Mouse (Mus musculus): ENCODE measurements around the gene Cntnap5b. TPM values are rescaled to one million over a fixed set of nuclear protein-coding genes. Genes with fewer than 3 reads are reported as not detected.
"Not testable (repeated sequence)": the region's sequence is repeated elsewhere in the genome, so short reads cannot be mapped to it uniquely, and the experiment has no call there.

Cntnap5b gene
- polyA plus RNA-seq (2016; fragmentation: Nextera tagmentation; extraction: Ambion mirVana), result 0.12 TPM in 1 of 2 replicates, not detected in the other

DNA sequence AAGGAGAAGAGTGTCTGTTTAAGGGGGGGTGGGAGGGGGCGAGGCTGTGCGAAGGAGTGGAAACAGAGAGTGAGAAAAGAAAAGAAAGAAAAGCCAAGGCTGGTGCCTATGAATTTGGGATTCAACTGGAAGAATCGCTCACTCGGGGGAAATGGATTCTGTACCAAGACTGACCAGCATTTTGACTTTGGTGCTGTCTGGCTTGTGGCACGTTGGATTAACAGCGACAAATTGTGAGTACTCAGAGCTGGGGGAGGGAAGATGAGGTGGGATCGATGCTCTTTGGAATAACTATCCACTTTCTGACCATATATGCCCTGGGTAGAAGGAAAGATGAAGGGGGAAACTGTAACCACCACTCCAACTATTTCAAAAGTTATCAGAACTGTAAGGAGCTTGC is at the start of gene Cntnap5b:
TSS of gene Cntnap5b (plus strand) at position 152 of the 400 bp plus-strand sequence.
- WGBS, result 31% methylated on average over 7 of the region's 7 CpGs
- no peak within 1 kb of the TSS for H3K27ac ChIP-seq (replicated peaks)
- no peak for DNase-seq (ENCODE audit: low spot score)
- no peaks in the 10 kb centered on the region for H3K36me3 ChIP-seq (replicated peaks)
- H3K4me1 ChIP-seq, result peaks cover 4% of the 10 kb centered on the region; the same call in 1 of the 2 replicates
- H3K27me3 ChIP-seq (replicated peaks; ENCODE audit: low read depth, poor library complexity, severe bottlenecking), result no peaks in the 10 kb centered on the region
- H3K4me3 ChIP-seq, result peak within 1 kb of the TSS; percentile 36; the same call in 1 of the 2 replicates
- no peaks in the 10 kb centered on the region for H3K9me3 ChIP-seq

DNA sequence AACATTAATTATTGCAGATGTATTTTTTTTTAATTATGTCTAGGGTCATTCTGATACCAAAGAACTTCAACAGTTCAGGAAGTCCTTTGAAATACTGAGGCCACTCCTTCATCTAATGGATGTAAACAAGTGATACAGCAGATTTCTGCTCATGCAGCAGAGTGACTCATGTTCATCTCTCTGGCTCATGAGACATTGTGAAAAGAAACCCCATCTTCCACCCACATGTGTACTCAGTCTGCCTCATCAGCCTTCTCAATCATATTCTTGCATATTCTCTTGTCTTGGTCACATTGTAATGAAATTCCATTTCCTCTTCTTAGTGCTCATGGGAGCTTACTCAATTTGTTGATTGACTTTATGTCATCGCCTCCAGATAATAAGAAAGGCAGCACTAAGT is 12.6 kb upstream of the Cntnap5b start:
- Histone ChIP-seq H3K36me3 (replicated peaks) (no peaks in the 10 kb centered on the region), H3K4me1 (no peaks in the 10 kb centered on the region), H3K4me3 (no peak overlapping the region), H3K27me3 (replicated peaks; ENCODE audit: low read depth, poor library complexity, severe bottlenecking) (no peaks in the 10 kb centered on the region), H3K9me3 (no peaks in the 10 kb centered on the region), H3K27ac (replicated peaks) (no peak overlapping the region)
- 87% methylated on average over 1 of the region's 1 CpGs for WGBS
- no peak for DNase-seq (ENCODE audit: low spot score)

GRCm38 (mm10) chr1:99772183-99772582 is 382 bp upstream of the Cntnap5b start:
- Histone ChIP-seq H3K9me3 (no peaks in the 10 kb centered on the region), H3K36me3 (replicated peaks) (no peaks in the 10 kb centered on the region), H3K4me3 (peak overlapping the region; percentile 36; the same call in 1 of the 2 replicates), H3K4me1 (peaks cover 4% of the 10 kb centered on the region; the same call in 1 of the 2 replicates), H3K27ac (replicated peaks) (no peak overlapping the region), H3K27me3 (replicated peaks; ENCODE audit: low read depth, poor library complexity, severe bottlenecking) (no peaks in the 10 kb centered on the region)
- 1% methylated on average over 19 of the region's 19 CpGs for WGBS
- peak; percentile 90 for DNase-seq (ENCODE audit: low spot score)

DNA sequence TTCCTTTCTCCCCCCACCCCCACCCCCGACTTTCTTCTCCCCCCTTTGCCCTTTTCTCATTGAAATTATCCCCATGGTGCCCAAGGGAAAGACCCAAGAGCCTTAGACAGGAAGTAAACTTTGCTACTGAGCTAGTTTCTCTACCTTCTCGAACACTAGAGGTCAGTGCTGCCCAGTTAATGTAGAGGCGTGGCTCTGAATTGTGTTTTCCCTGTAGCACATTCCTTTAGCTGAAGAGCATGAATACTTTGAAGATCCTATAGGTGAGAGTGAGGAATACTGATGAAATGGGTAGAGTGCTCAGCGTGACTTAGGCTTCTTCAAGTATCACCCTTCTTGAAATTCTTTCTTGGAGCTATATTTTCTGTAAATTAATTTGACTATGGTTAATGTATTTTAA is 1.6 kb downstream of the Cntnap5b start:
- no peaks in the 10 kb centered on the region for H3K9me3 ChIP-seq
- peaks cover 4% of the 10 kb centered on the region; the same call in 1 of the 2 replicates for H3K4me1 ChIP-seq
- no peak overlapping the region for H3K27ac ChIP-seq (replicated peaks)
- H3K27me3 ChIP-seq (replicated peaks; ENCODE audit: low read depth, poor library complexity, severe bottlenecking), result no peaks in the 10 kb centered on the region
- DNase-seq (ENCODE audit: low spot score), result peak; percentile 35
- WGBS, result 6% methylated on average over 4 of the region's 4 CpGs
- H3K36me3 ChIP-seq (replicated peaks), result no peaks in the 10 kb centered on the region
- H3K4me3 ChIP-seq, result no peak overlapping the region

DNA sequence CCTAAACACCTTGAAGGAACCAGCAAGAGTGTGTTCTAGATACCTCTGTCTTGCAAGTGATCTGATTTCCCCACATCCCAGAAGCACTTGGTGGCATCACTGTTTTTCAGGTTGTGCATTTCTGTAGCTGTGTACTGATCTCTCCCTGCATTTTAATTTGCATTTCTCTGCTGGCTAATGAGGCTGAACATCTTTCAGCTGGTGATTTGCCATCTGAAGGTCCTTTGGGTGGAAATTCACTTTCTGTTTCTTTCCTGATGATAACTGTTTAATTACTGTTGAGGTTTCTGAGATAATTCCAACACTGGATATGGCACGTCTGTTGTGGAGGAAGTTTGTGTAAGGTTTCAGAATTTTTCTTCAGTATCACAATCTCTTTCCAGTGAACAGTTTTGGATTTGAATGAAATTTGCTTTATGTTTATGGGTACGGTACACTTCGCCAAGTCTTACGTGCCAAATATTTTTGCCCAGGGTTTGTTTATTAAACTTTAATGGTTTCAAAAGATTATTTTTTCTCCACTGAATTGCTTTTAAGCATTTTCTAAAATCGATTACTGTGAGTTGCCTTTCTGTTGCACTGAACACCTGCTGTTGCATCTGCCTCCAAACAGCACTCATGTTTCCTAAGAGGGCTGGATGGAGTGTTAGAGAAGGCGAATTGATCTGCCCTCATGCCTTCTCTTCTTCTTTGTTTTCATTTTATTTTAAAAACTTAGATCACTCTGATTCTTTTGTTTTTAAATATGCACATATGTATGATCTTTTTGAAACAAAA is 41.0 kb downstream of the Cntnap5b start:
- Histone ChIP-seq H3K27ac (replicated peaks) (no peak overlapping the region), H3K9me3 (no peaks in the 10 kb centered on the region), H3K27me3 (replicated peaks; ENCODE audit: low read depth, poor library complexity, severe bottlenecking) (no peaks in the 10 kb centered on the region), H3K36me3 (replicated peaks) (no peaks in the 10 kb centered on the region), H3K4me3 (no peak overlapping the region), H3K4me1 (no peaks in the 10 kb centered on the region)
- no peak for DNase-seq (ENCODE audit: low spot score)
- 86% methylated on average over 6 of the region's 6 CpGs for WGBS

GRCm38 (mm10) chr1:99872344-99872743 is 99.8 kb downstream of the Cntnap5b start:
- Histone ChIP-seq H3K27me3 (replicated peaks; ENCODE audit: low read depth, poor library complexity, severe bottlenecking) (no peaks in the 10 kb centered on the region), H3K36me3 (replicated peaks) (no peaks in the 10 kb centered on the region)
- WGBS, result 96% methylated on average over 3 of the region's 3 CpGs

DNA sequence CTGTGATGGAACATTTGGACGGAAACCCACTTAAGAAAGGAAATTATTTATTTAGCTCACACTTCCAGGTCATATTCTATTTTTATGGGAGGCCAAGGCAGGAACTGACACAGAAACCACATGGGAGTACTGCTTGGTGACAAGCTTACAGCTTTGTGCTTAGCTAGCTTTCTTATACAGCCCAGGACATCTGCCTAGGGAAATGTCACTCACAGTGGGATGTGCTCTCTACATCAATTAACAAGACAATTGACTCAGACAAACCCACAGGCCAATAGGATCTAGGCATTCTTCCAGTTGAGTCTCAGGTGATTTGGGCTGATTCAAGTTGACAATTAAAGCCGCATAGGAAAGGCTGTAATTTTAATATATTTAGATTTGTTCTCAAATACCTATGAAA is 135.2 kb downstream of the Cntnap5b start:
- H3K4me1 ChIP-seq, result no peaks in the 10 kb centered on the region
- H3K27ac ChIP-seq (replicated peaks), result no peak overlapping the region
- no peaks in the 10 kb centered on the region for H3K36me3 ChIP-seq (replicated peaks)
- H3K27me3 ChIP-seq (replicated peaks; ENCODE audit: low read depth, poor library complexity, severe bottlenecking), result no peaks in the 10 kb centered on the region
- no peaks in the 10 kb centered on the region for H3K9me3 ChIP-seq
- 61% methylated on average over 2 of the region's 2 CpGs for WGBS
- no peak for DNase-seq (ENCODE audit: low spot score)
- no peak overlapping the region for H3K4me3 ChIP-seq

More at GRCm38 (mm10) chr1:99872344-99872743, 99.8 kb downstream of the Cntnap5b start:
- no peaks in the 10 kb centered on the region for H3K9me3 ChIP-seq
- no peak overlapping the region for H3K4me3 ChIP-seq
- H3K27ac ChIP-seq (replicated peaks), result no peak overlapping the region
- DNase-seq (ENCODE audit: low spot score), result no peak
- H3K4me1 ChIP-seq, result 0 out of 2 replicates have a peak, but pooled peaks cover 2% of the 10 kb centered on the region

DNA sequence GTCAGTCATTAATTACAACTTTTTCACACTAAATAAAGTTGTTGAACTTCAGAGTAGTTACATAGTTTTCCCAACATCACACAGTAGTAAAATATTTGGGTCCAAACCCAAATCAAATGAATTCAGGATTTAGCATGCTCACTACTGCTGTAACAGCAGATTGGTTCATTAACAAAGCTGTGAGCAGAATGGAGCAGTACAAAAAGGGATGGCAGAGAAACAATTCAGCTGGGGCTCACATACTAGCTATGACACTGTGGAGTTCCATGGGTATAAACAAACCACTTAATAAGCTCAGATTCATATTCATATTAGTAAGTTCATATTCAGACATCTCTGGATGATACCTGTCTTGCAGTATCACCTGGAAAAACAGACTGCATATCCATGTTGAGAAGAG is 170.9 kb downstream of the Cntnap5b start:
- Histone ChIP-seq H3K4me3 (no peak overlapping the region), H3K9me3 (no peaks in the 10 kb centered on the region), H3K27me3 (replicated peaks; ENCODE audit: low read depth, poor library complexity, severe bottlenecking) (no peaks in the 10 kb centered on the region), H3K27ac (replicated peaks) (no peak overlapping the region), H3K4me1 (no peaks in the 10 kb centered on the region), H3K36me3 (replicated peaks) (no peaks in the 10 kb centered on the region)
- DNase-seq (ENCODE audit: low spot score), result no peak

- DNase-seq (ENCODE audit: low spot score), result no peak
- H3K4me3 ChIP-seq, result no peak overlapping the region
- no peaks in the 10 kb centered on the region for H3K9me3 ChIP-seq
- H3K4me1 ChIP-seq, result no peaks in the 10 kb centered on the region
- 37% methylated on average over 2 of the region's 2 CpGs for WGBS
- H3K27me3 ChIP-seq (replicated peaks; ENCODE audit: low read depth, poor library complexity, severe bottlenecking), result no peaks in the 10 kb centered on the region
- no peaks in the 10 kb centered on the region for H3K36me3 ChIP-seq (replicated peaks)
- H3K27ac ChIP-seq (replicated peaks), result no peak overlapping the region
These were observed 186.9 kb downstream of the Cntnap5b start for GRCm38 (mm10) chr1:99959428-99959987.

- Histone ChIP-seq H3K4me1 (no peaks in the 10 kb centered on the region), H3K9me3 (no peaks in the 10 kb centered on the region), H3K36me3 (replicated peaks) (no peaks in the 10 kb centered on the region), H3K27ac (replicated peaks) (no peak overlapping the region), H3K4me3 (no peak overlapping the region), H3K27me3 (replicated peaks; ENCODE audit: low read depth, poor library complexity, severe bottlenecking) (no peaks in the 10 kb centered on the region)
- DNase-seq (ENCODE audit: low spot score), result no peak
- WGBS, result 92% methylated on average over 2 of the region's 2 CpGs
These were observed 194.9 kb downstream of the Cntnap5b start for GRCm38 (mm10) chr1:99967300-99968089.

- Histone ChIP-seq H3K27me3 (replicated peaks; ENCODE audit: low read depth, poor library complexity, severe bottlenecking) (no peaks in the 10 kb centered on the region), H3K4me3 (no peak overlapping the region), H3K9me3 (no peaks in the 10 kb centered on the region), H3K27ac (replicated peaks) (no peak overlapping the region), H3K4me1 (no peaks in the 10 kb centered on the region), H3K36me3 (replicated peaks) (no peaks in the 10 kb centered on the region)
- 29% methylated on average over 4 of the region's 4 CpGs for WGBS
- DNase-seq (ENCODE audit: low spot score), result no peak
These were observed 197.9 kb downstream of the Cntnap5b start for GRCm38 (mm10) chr1:99970184-99971086.

GRCm38 (mm10) chr1:100001226-100001625 is 228.7 kb downstream of the Cntnap5b start:
- not testable (repeated sequence) for H3K27ac ChIP-seq (replicated peaks); H3K27me3 ChIP-seq (replicated peaks; ENCODE audit: low read depth, poor library complexity, severe bottlenecking); H3K9me3 ChIP-seq; H3K4me1 ChIP-seq; H3K36me3 ChIP-seq (replicated peaks); H3K4me3 ChIP-seq; DNase-seq (ENCODE audit: low spot score)
- WGBS, result 91% methylated on average over 4 of the region's 4 CpGs

All from embryonic facial prominence, embryonic 10.5 days (tissue).